Mouse (Mus musculus) hindbrain, embryonic 16.5 days (tissue): Measurements from ENCODE around the gene Fbxl2. TPM values are rescaled to one million over a fixed set of nuclear protein-coding genes. Genes with fewer than 3 reads are reported as not detected.

Source experiments
- ATAC-seq: fragments of 200-750 bp; cut with Nextera tagmentation; 2 replicates; pipeline ENCODE4 v1.8.0; 2017; ENCODE audit warnings: moderate TSS enrichment, moderate library complexity
- H3K27ac ChIP-seq: fragments of 300-500 bp; sonication (generic); 2 replicates; pipeline ENCODE4 v1.5.1; 2014; ENCODE audit warnings: low read depth, mild to moderate bottlenecking, control low read depth, low read length, moderate library complexity
- H3K27me3 ChIP-seq: fragments of 300-500 bp; sonication (generic); replicated peaks from 2 replicates; pipeline ENCODE4 v1.6.1; 2014; ENCODE audit warnings: low read length; ENCODE audit not compliant: control insufficient read depth, insufficient read depth
- H3K36me3 ChIP-seq: fragments of 300-500 bp; sonication (generic); 2 replicates; pipeline ENCODE4 v1.6.1; 2014; ENCODE audit warnings: mild to moderate bottlenecking, low read length, moderate library complexity, mixed read lengths; ENCODE audit not compliant: control insufficient read depth, insufficient read depth
- H3K4me1 ChIP-seq: fragments of 300-500 bp; sonication (generic); 2 replicates; pipeline ENCODE4 v1.6.1; 2014; ENCODE audit warnings: low read depth, low read length; ENCODE audit not compliant: control insufficient read depth, insufficient read depth
- H3K4me2 ChIP-seq: fragments of 300-500 bp; sonication (generic); 2 replicates; pipeline ENCODE4 v1.6.1; 2014; ENCODE audit warnings: mild to moderate bottlenecking, low read length, control low read depth, moderate library complexity
- H3K4me3 ChIP-seq: fragments of 300-500 bp; sonication (generic); 2 replicates; pipeline ENCODE4 v1.5.1; 2014; ENCODE audit warnings: mild to moderate bottlenecking, low read length, control low read depth, moderate library complexity
- H3K9ac ChIP-seq: fragments of 300-500 bp; sonication (generic); 2 replicates; pipeline ENCODE4 v1.6.1; 2014; ENCODE audit warnings: low read depth, mild to moderate bottlenecking, control low read depth, low read length, moderate library complexity
- H3K9me3 ChIP-seq: fragments of 300-500 bp; sonication (generic); 2 replicates; pipeline ENCODE4 v1.6.1; 2014; ENCODE audit warnings: mild to moderate bottlenecking, low read length, moderate library complexity; ENCODE audit not compliant: control insufficient read depth
- WGBS: fragments of 180-500 bp; shearing (Covaris S2); extraction: QIAGEN DNeasy Blood & Tissue Kit; methylation state at CpG from one replicate; pipeline ENCODE4 v1.1.7; 2014; 5-methylcytosine and 5-hydroxymethylcytosine counted together
- polyA plus RNA-seq: library from polyadenylated mRNA; unstranded; fragments of >200 nt; fragmentation: Nextera tagmentation; extraction: Ambion mirVana; gene quantifications from 2 replicates; pipeline ENCODE4 v1.2.1, GENCODE M21; 2015

The Fbxl2 gene
- polyA plus RNA-seq, 1 experiment from 2014 or later: 29.3 TPM

DNA sequence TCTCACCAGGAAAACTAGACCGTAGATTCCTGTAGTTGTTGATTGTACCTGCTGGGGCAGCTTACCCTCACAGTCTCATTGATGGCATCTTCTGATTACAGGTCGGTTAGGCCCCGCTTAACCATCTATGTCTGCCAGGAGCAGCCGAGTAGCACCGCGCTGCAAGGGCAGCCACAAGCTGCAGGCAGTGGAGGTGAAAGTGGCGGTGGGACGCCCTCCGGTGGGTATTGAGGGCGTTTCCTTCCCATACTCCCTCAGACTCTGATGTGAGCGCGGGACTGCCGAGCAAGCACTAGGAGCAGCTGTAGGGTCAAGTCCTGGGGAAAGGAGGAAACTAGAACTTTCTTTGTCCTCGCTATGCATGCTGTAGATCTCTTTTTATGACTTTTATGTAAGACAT, 76.0 kb downstream of the Fbxl2 start:
- no peak overlapping the region for H3K27ac ChIP-seq
- no peak overlapping the region for H3K9ac ChIP-seq
- ATAC-seq: 0 out of 2 replicates have a peak, but pooled peaks have one; percentile 24

GRCm38 (mm10) chr9:113969399-113969798, 76.6 kb downstream of the Fbxl2 start:
- no peak overlapping the region for H3K4me3 ChIP-seq
- no peak overlapping the region for H3K4me2 ChIP-seq
- H3K27ac ChIP-seq: no peak overlapping the region
- H3K9ac ChIP-seq: no peak overlapping the region
- WGBS: 94% methylated on average over 8 of the region's 8 CpGs
- no peak for ATAC-seq
- no peaks in the 10 kb centered on the region for H3K4me1 ChIP-seq
- H3K36me3 ChIP-seq: peaks cover 36% of the 10 kb centered on the region
- H3K9me3 ChIP-seq: no peaks in the 10 kb centered on the region
- no peaks in the 10 kb centered on the region for H3K27me3 ChIP-seq

More for the DNA sequence above, 76.0 kb downstream of the Fbxl2 start:
- Histone ChIP-seq H3K4me1 (no peaks in the 10 kb centered on the region), H3K4me3 (no peak overlapping the region), H3K36me3 (peaks cover 37% of the 10 kb centered on the region), H3K9me3 (no peaks in the 10 kb centered on the region), H3K27me3 (no peaks in the 10 kb centered on the region), H3K4me2 (no peak overlapping the region)
- 94% methylated on average over 14 of the region's 14 CpGs for WGBS

DNA sequence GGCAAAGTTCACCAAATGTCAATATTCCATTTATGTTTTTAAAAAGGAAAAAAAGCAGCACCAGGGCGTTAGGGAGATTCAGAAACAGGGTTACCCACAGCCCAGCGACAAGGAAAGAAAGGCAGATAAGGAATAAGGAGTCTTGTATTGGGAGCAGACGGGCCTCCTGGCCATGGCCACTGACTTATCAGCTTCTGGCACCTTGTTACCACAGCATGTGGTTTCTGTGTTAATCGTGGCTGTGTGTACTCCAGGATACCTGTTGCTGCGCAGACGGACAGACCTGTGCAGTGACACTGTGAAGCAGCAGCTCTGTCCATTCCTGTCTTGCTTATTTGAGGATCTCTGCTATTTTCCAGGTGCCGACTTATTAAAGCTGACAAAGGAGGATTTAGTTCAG, 77.0 kb downstream of the Fbxl2 start:
- Histone ChIP-seq H3K36me3 (peaks cover 36% of the 10 kb centered on the region), H3K9ac (no peak overlapping the region), H3K27me3 (no peaks in the 10 kb centered on the region), H3K4me1 (no peaks in the 10 kb centered on the region), H3K4me3 (no peak overlapping the region), H3K27ac (no peak overlapping the region), H3K4me2 (no peak overlapping the region), H3K9me3 (no peaks in the 10 kb centered on the region)
- no peak for ATAC-seq
- 97% methylated on average over 7 of the region's 7 CpGs for WGBS

- 94% methylated on average over 4 of the region's 4 CpGs for WGBS
- no peak overlapping the region for H3K4me3 ChIP-seq
- H3K36me3 ChIP-seq: peaks cover 42% of the 10 kb centered on the region
- no peaks in the 10 kb centered on the region for H3K4me1 ChIP-seq
- ATAC-seq: no peak
- no peak overlapping the region for H3K9ac ChIP-seq
- H3K9me3 ChIP-seq: no peaks in the 10 kb centered on the region
- no peak overlapping the region for H3K4me2 ChIP-seq
- H3K27ac ChIP-seq: no peak overlapping the region
- H3K27me3 ChIP-seq: no peaks in the 10 kb centered on the region
Observed at GRCm38 (mm10) chr9:113966838-113967237, 79.2 kb downstream of the Fbxl2 start.

- Histone ChIP-seq H3K27ac (no peak overlapping the region), H3K4me2 (no peak overlapping the region), H3K9ac (no peak overlapping the region), H3K4me3 (no peak overlapping the region), H3K9me3 (no peaks in the 10 kb centered on the region), H3K36me3 (peaks cover 36% of the 10 kb centered on the region), H3K4me1 (no peaks in the 10 kb centered on the region), H3K27me3 (no peaks in the 10 kb centered on the region)
- ATAC-seq: no peak
- WGBS: 93% methylated on average over 8 of the region's 8 CpGs
Observed at GRCm38 (mm10) chr9:113964415-113964814, 81.6 kb downstream of the Fbxl2 start.

DNA sequence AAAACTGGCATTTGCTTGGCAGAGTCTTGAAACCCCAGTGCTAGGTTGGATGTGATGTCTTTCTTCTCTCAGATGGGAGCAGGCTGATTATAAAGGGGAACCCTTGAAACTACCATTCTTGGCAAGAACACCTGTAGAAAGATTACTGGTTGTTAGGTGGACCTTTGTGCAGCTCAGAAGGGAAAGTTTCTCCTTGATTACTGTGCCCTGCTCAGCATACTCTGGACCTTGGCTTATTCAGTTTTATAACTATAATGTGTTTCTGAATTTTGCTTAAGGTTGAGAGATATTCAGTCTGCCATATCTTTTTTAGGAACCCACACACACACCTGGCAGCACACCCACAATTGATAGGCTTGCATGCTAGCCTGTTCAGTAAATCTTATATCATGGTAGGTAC, 82.3 kb downstream of the Fbxl2 start:
- Histone ChIP-seq H3K4me1 (no peaks in the 10 kb centered on the region), H3K27ac (no peak overlapping the region), H3K9me3 (no peaks in the 10 kb centered on the region), H3K36me3 (peaks cover 38% of the 10 kb centered on the region), H3K4me3 (no peak overlapping the region), H3K27me3 (no peaks in the 10 kb centered on the region), H3K9ac (no peak overlapping the region), H3K4me2 (no peak overlapping the region)
- no peak for ATAC-seq

- H3K27me3 ChIP-seq: no peaks in the 10 kb centered on the region
- no peak overlapping the region for H3K9ac ChIP-seq
- H3K4me3 ChIP-seq: no peak overlapping the region
- H3K27ac ChIP-seq: no peak overlapping the region
- H3K9me3 ChIP-seq: no peaks in the 10 kb centered on the region
- H3K36me3 ChIP-seq: peaks cover 24% of the 10 kb centered on the region
- H3K4me2 ChIP-seq: no peak overlapping the region
- ATAC-seq: no peak
- 97% methylated on average over 4 of the region's 4 CpGs for WGBS
- H3K4me1 ChIP-seq: no peaks in the 10 kb centered on the region
Observed at GRCm38 (mm10) chr9:113957777-113958176, 88.2 kb downstream of the Fbxl2 start.

DNA sequence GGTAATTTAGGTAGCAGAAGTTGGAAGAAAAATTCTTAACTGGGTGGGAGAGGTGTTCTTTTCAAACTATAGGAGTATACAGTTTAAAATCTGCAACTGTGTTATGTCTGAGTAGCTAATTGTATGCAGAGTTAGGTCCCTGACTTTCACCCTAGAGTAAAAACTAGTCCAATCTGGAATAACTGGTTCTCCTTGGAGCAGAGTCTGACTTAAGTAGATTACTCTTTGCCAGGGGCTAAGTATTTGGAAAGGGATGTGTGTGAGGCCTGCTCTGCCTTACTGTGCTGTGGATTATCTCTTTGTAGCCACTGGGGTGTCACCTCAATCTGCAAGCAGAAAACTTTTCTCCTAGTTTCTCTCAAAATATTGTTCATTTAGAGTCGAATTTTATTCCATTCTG, 98.8 kb downstream of the Fbxl2 start:
- no peak for ATAC-seq
- no peaks in the 10 kb centered on the region for H3K4me1 ChIP-seq
- 91% methylated on average over 1 of the region's 1 CpGs for WGBS

GRCm38 (mm10) chr9:113943372-113943771, 102.6 kb downstream of the Fbxl2 start:
- H3K4me1 ChIP-seq: no peaks in the 10 kb centered on the region
- ATAC-seq: no peak
- H3K9me3 ChIP-seq: no peaks in the 10 kb centered on the region
- H3K27me3 ChIP-seq: no peaks in the 10 kb centered on the region
- peaks cover 5% of the 10 kb centered on the region; the same call in 1 of the 2 replicates for H3K36me3 ChIP-seq
- no peak overlapping the region for H3K9ac ChIP-seq
- no peak overlapping the region for H3K27ac ChIP-seq
- WGBS: 100% methylated on average over 1 of the region's 1 CpGs
- H3K4me3 ChIP-seq: no peak overlapping the region
- H3K4me2 ChIP-seq: no peak overlapping the region

More for the DNA sequence above, 98.8 kb downstream of the Fbxl2 start:
- H3K36me3 ChIP-seq: peaks cover 5% of the 10 kb centered on the region; the same call in 1 of the 2 replicates
- no peak overlapping the region for H3K4me3 ChIP-seq
- H3K9me3 ChIP-seq: no peaks in the 10 kb centered on the region
- no peak overlapping the region for H3K4me2 ChIP-seq
- no peaks in the 10 kb centered on the region for H3K27me3 ChIP-seq
- no peak overlapping the region for H3K9ac ChIP-seq
- H3K27ac ChIP-seq: no peak overlapping the region
